Mouse (Mus musculus): ENCODE measurements at regions not wholly inside any gene's neighbourhood (a gene's known extent, or its start where the extent isn't known, plus 50 kb on each side); places are given as distances from the start of the nearest gene placed in this dataset.

DNA sequence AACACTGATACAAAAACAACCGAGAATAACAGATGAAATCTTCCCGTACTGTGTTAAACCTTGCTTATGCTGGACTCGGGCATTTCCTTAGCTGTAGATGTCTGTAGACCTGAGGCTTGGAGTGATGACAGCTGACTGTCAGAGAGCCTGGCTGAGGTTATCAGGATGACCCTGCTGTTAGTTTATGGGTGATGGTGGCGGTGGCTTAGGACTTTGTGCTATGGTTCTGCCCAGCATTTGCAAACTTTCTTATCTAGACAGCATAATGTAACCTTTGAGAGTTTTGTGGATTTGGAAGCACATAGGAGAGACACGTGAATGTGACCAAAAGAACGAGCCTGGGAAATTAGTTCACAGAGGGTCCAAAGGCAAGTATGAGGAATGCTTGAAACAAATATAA is 239.1 kb upstream of the Ccdc122 start:
- TF ChIP-seq EP300 (IDR thresholded peaks at IDR 0.05; ENCODE audit: low read depth) (no peak), CTCF (IDR thresholded peaks at IDR 0.05; ENCODE audit: low read depth) (no peak)
